Mouse (Mus musculus) forebrain, embryonic 16.5 days (tissue): Measurements from ENCODE around the gene Mrpl49. TPM values are rescaled to one million over a fixed set of nuclear protein-coding genes. Genes with fewer than 3 reads are reported as not detected.

Experiments
- ATAC-seq: fragments of 200-750 bp; cut with Nextera tagmentation; 2 replicates; pipeline ENCODE4 v1.8.0; 2017; ENCODE audit warnings: mild to moderate bottlenecking, moderate library complexity
- H3K27ac ChIP-seq: fragments of 300-500 bp; sonication (generic); 2 replicates; pipeline ENCODE4 v1.5.1; 2014; ENCODE audit warnings: low read length, control low read depth
- H3K27me3 ChIP-seq: fragments of 300-500 bp; sonication (generic); replicated peaks from 2 replicates; pipeline ENCODE4 v1.6.1; 2014; ENCODE audit warnings: low read length; ENCODE audit not compliant: control insufficient read depth, insufficient read depth
- H3K36me3 ChIP-seq: fragments of 300-500 bp; sonication (generic); 2 replicates; pipeline ENCODE4 v1.6.1; 2014; ENCODE audit not compliant: control insufficient read depth, insufficient read depth
- H3K4me1 ChIP-seq: fragments of 300-500 bp; sonication (generic); replicated peaks from 2 replicates; pipeline ENCODE4 v1.6.1; 2014; ENCODE audit warnings: low read length; ENCODE audit not compliant: control insufficient read depth, insufficient read depth
- H3K4me2 ChIP-seq: fragments of 300-500 bp; sonication (generic); 2 replicates; pipeline ENCODE4 v1.6.1; 2014; ENCODE audit warnings: mild to moderate bottlenecking, low read length, control low read depth
- H3K4me3 ChIP-seq: fragments of 300-500 bp; sonication (generic); replicated peaks from 2 replicates; pipeline ENCODE4 v1.5.1; 2014; ENCODE audit warnings: mild to moderate bottlenecking, low read length, control low read depth
- H3K9ac ChIP-seq: fragments of 300-500 bp; sonication (generic); replicated peaks from 2 replicates; pipeline ENCODE4 v1.6.1; 2014; ENCODE audit warnings: low read depth, low read length, control low read depth
- H3K9me3 ChIP-seq: fragments of 300-500 bp; sonication (generic); 2 replicates; pipeline ENCODE4 v1.6.1; 2016; ENCODE audit warnings: low read length; ENCODE audit not compliant: control insufficient read depth
- WGBS: fragments of 180-500 bp; shearing (Covaris S2); extraction: QIAGEN DNeasy Blood & Tissue Kit; methylation state at CpG from one replicate; pipeline ENCODE4 v1.1.7; 2014; 5-methylcytosine and 5-hydroxymethylcytosine counted together
- polyA plus RNA-seq: library from polyadenylated mRNA; unstranded; fragments of >200 nt; fragmentation: Nextera tagmentation; extraction: Ambion mirVana; gene quantifications from 2 replicates; pipeline ENCODE4 v1.2.1, GENCODE M21; 2015

Gene Mrpl49
- polyA plus RNA-seq, 1 experiment from 2014 or later, result 65.0 TPM

DNA sequence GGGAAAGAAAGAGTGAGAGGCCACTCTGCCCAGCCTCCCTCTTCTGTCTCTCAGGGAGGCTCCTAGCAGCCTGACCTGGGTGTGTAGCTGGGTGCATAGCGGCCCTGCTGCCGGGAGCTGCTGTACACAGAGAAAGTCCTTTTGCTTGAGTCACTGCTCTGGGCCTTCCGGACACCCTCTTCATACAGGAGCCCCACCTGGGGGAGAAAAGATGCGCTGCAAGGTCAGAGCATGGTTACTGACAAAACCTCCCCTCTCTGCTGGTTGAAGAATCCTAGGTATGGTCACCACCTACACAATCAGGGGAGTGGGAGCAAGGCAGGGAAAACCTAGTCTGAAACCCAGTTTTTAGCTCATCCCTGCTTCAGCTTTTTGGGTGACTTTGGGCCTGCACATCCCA is 11.4 kb upstream of the Mrpl49 start:
- Histone ChIP-seq H3K36me3 (peaks cover 12% of the 10 kb centered on the region), H3K4me3 (no peak overlapping the region), H3K27ac (no peak overlapping the region), H3K4me1 (peaks cover 20% of the 10 kb centered on the region), H3K27me3 (no peaks in the 10 kb centered on the region), H3K9ac (no peak overlapping the region), H3K9me3 (no peaks in the 10 kb centered on the region), H3K4me2 (no peak overlapping the region)
- 81% methylated on average over 4 of the region's 4 CpGs for WGBS
- ATAC-seq, result no peak

DNA sequence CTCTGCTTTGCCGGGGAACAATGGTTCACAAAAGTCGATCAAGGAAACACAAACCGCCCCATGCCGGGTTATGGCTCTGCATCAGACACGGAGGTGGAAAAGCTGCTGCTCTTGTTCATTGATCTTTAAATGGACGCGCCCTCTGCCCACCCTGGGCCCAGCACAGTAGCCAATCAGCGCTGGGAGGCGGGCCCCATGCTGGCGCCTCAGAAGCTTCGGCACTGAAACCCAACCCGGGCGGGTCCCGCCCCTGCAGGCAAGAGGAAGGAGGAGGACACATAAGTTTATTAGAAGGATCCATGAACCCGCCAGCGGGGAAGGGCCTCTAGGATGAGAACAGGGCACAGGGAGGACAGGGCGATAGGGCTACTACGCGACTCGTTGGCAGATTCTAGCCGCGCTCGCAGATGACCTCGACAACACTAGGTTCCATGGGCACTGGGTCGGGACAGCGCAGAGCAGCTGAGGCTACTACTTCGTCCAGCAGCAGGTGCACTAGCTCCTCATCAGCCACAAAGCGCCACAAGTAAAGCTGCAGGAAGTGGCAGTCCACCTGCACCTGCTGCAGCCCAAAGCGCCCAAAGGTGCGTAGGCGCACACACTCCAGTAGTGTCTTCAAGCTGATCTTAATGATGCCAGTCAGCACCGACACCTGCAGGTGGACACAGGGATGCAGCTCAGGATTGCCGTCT is 10.3 kb upstream of the Mrpl49 start, which contains the start of gene Tm7sf2:
Gene Tm7sf2, minus strand, starts transcription at position 650 of the 692 bp plus-strand sequence.
- Histone ChIP-seq H3K9ac (peak within 1 kb of the TSS; percentile 84), H3K4me2 (peak within 1 kb of the TSS; percentile 99), H3K36me3 (peaks cover 12% of the 10 kb centered on the region), H3K4me3 (peak within 1 kb of the TSS; percentile 73), H3K9me3 (no peaks in the 10 kb centered on the region), H3K4me1 (peaks cover 22% of the 10 kb centered on the region), H3K27ac (peak within 1 kb of the TSS; percentile 90), H3K27me3 (no peaks in the 10 kb centered on the region)
- WGBS, result 9% methylated on average over 32 of the region's 33 CpGs
- peak; percentile 94 for ATAC-seq

DNA sequence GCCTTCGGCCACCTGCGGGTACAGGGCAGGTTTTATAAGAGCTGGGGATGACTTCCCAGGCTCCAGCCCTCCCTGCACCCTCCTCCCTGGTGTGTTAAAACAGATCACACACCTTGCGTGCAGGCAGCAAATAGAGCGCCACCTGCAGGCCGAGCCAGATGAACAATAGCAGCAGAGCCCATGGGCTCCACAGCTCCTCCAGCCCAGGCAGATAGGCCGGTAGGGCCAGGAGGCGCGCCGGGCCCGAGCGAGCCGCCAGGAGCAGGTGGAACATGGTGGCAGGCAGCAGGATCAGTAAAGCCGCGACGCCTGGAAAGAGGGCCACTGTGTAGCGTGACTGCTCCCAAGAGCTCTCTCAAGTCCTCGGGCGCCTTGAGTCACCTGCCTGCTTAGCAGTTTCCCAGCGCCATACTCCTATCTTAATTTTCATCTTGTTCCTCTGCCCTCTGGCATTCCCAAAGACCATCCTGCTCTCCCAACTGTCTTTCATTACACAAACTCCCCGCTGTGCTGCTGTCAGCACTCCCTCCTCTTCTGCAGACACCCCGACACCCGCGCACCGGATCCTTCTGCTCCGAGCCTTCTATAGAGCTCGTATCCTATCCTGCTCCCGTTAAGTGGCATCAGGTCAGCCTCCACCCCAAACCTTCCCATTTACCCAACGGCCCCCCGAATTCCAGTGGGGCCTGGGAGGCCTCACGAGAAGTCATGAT is 9.6 kb upstream of the Mrpl49 start:
- peak overlapping the region; percentile 90 for H3K27ac ChIP-seq
- peak overlapping the region; percentile 84 for H3K9ac ChIP-seq
- peak; percentile 65 for ATAC-seq
- under 1% methylated on average over 30 of the region's 30 CpGs for WGBS
- H3K4me1 ChIP-seq, result peaks cover 29% of the 10 kb centered on the region
- no peaks in the 10 kb centered on the region for H3K9me3 ChIP-seq
- no peaks in the 10 kb centered on the region for H3K27me3 ChIP-seq
- peaks cover 12% of the 10 kb centered on the region for H3K36me3 ChIP-seq
- peak overlapping the region; percentile 73 for H3K4me3 ChIP-seq
- peak overlapping the region; percentile 99 for H3K4me2 ChIP-seq

DNA sequence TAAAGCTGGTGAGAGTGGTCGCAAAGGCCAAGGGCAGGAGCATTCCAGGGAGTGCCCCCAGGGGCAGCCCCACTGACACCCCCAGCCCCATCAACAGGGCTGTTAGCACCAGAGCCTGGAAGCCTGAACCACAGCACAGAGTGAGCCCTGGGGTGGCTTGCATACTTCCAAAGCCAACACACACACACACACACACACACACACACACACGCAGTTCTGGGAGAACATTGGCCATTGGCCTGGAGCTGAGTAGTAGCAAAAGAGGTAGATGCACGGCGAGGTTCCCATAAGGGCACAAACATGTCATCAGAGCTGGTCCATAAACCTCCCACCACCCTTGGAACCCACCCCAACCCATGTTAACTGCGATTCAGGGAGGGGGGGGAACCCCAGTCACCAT is 9.0 kb upstream of the Mrpl49 start:
- H3K27ac ChIP-seq, result peak overlapping the region; percentile 90
- H3K4me3 ChIP-seq, result peak overlapping the region; percentile 73
- WGBS, result 43% methylated on average over 5 of the region's 5 CpGs
- H3K4me1 ChIP-seq, result peaks cover 34% of the 10 kb centered on the region
- H3K9me3 ChIP-seq, result no peaks in the 10 kb centered on the region
- peaks cover 12% of the 10 kb centered on the region for H3K36me3 ChIP-seq
- H3K27me3 ChIP-seq, result no peaks in the 10 kb centered on the region
- no peak for ATAC-seq
- peak overlapping the region; percentile 99 for H3K4me2 ChIP-seq
- H3K9ac ChIP-seq, result peak overlapping the region; percentile 84

DNA sequence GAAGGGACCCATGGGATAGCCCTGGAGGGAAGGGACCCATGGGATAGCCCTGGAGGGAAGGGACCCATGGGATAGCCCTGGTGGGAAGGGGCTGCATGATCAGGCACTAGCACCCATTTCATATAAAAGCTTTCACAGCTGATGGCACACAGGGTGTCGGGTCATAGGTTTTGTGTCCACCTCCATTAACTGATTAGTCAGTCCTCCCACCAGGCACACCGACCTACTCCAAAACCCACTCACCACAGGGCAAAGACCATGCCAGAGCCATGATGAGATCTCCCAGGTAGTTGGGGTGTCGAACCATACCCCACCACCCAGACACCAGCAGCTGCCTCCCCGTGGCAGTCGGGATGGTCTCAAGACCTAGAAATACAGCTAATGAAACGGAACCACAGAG is 5.5 kb upstream of the Mrpl49 start:
- Histone ChIP-seq H3K4me1 (peaks cover 45% of the 10 kb centered on the region), H3K9ac (no peak overlapping the region), H3K27me3 (no peaks in the 10 kb centered on the region), H3K27ac (no peak overlapping the region), H3K4me3 (no peak overlapping the region), H3K9me3 (no peaks in the 10 kb centered on the region), H3K4me2 (no peak overlapping the region), H3K36me3 (no peaks in the 10 kb centered on the region)
- WGBS, result 93% methylated on average over 6 of the region's 6 CpGs
- no peak for ATAC-seq

DNA sequence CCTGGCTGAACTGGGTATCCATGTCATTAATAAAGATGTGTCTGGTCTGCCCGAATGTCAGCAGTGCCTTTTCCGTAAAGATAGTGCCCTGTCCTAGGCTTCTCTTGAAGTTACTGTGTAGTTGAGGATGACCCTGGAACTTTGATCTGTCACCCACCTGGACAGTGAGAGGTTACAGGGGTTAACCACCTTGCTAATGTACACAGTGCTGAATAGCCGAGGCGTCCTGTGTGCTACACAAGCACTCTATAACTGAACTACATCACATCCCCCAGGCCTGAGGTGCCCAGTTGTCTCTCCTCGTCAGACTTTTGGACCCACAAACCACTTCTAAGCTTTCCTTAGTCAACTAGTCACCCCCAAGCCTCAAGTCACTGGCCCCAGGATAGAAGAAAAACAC is 4.8 kb upstream of the Mrpl49 start:
- 71% methylated on average over 5 of the region's 5 CpGs for WGBS
- H3K4me2 ChIP-seq, result peak overlapping the region; percentile 100
- H3K27ac ChIP-seq, result no peak overlapping the region
- H3K4me1 ChIP-seq, result peaks cover 41% of the 10 kb centered on the region
- peak overlapping the region; percentile 90 for H3K4me3 ChIP-seq
- H3K36me3 ChIP-seq, result no peaks in the 10 kb centered on the region
- H3K9me3 ChIP-seq, result no peaks in the 10 kb centered on the region
- ATAC-seq, result no peak
- H3K9ac ChIP-seq, result peak overlapping the region; percentile 91
- H3K27me3 ChIP-seq, result no peaks in the 10 kb centered on the region

DNA sequence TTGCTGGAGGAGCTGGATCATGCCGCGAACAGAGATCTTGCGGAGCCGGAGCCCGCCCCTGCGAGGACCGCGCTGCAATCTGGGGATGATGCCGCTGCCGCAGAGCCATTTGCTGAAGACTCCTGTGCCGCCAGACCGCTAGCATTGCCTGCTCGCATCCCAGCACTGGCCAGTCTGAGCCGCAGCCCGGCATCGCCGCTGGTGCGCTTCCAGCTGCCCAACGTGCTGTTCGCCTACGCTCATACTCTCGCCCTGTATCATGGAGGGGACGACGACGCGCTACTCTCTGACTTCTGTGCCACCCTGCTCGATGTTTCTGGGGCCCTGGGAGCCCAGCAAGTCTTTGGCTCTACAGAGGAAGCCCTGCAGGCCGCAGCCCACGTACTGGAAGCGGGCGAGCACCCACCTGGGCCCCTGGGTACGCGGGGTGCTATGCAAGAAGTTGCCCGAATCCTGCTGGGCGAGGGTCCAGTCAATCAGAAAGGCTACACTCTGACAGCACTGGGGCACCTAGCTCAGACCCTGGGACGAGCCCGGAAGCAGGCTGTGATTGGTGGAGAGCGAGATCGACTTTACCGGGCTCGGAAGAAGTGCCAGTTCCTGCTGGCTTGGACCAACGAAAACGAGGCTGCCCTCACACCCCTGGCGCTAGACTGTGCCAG is 4.2 kb upstream of the Mrpl49 start:
- H3K4me2 ChIP-seq, result peak overlapping the region; percentile 100
- H3K9ac ChIP-seq, result peak overlapping the region; percentile 91
- H3K27me3 ChIP-seq, result no peaks in the 10 kb centered on the region
- ATAC-seq, result no peak
- peak overlapping the region; percentile 90 for H3K4me3 ChIP-seq
- WGBS, result 3% methylated on average over 43 of the region's 44 CpGs
- no peaks in the 10 kb centered on the region for H3K9me3 ChIP-seq
- H3K27ac ChIP-seq, result peak overlapping the region; percentile 82
- H3K36me3 ChIP-seq, result no peaks in the 10 kb centered on the region
- H3K4me1 ChIP-seq, result peaks cover 40% of the 10 kb centered on the region

DNA sequence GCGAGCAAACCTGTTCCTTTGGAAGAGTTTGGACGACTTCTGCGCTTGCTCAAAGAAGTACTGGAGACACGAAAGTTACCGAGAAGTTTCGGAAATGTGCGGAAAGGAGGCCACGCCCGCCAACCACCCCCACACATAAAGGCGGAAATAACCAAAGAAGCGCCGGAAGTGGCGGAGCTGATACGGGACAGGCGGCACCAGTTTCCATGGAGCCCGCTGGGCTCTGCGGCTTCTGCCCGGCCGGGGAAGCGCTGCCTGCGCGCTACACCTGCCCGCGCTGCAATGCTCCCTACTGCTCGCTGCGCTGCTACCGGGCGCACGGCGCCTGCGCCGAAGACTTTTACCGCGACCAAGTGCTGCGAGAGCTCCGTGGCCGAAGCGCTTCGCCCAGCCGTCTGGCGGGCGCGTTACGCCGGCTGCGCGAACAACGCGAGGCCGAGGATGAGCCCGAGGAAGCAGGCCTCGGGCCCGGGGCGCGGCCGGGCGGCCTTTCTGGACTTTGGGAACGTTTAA is 3.5 kb upstream of the Mrpl49 start, which contains the start of gene Znhit2:
Gene Znhit2, plus strand, starts transcription at position 172 of the 513 bp plus-strand sequence.
- peak; percentile 79 for ATAC-seq
- Histone ChIP-seq H3K27ac (peak within 1 kb of the TSS; percentile 82), H3K27me3 (no peaks in the 10 kb centered on the region), H3K9ac (peak within 1 kb of the TSS; percentile 91), H3K36me3 (no peaks in the 10 kb centered on the region), H3K4me3 (peak within 1 kb of the TSS; percentile 90), H3K9me3 (no peaks in the 10 kb centered on the region), H3K4me2 (peak within 1 kb of the TSS; percentile 100), H3K4me1 (peaks cover 40% of the 10 kb centered on the region)
- WGBS, result under 1% methylated on average over 58 of the region's 58 CpGs

DNA sequence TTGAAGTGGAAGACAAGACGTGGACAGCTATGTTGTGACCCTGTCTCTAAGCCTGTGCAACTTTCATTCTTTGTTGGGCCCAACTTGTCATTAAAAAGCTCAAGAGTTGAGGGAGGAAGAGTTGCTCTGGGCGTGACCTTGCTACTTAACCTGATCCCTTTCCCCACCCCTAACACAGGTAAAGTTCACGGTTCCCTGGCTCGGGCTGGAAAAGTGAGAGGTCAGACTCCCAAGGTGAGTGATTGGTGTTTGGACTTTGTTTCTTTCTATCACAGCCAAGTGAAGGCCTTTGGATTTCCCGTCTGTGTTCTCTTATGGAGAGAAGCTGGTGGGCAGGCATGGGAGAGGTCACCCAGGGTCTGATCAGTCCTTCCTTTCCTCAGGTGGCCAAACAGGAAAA is 1.4 kb upstream of the Mrpl49 start:
- ATAC-seq, result no peak
- Histone ChIP-seq H3K27me3 (no peaks in the 10 kb centered on the region), H3K4me3 (no peak overlapping the region), H3K4me2 (peak overlapping the region; percentile 93; the same call in 1 of the 2 replicates), H3K4me1 (peaks cover 39% of the 10 kb centered on the region), H3K27ac (no peak overlapping the region), H3K36me3 (no peaks in the 10 kb centered on the region; the same call in 1 of the 2 replicates), H3K9ac (no peak overlapping the region), H3K9me3 (no peaks in the 10 kb centered on the region)
- WGBS, result 83% methylated on average over 5 of the region's 5 CpGs
